Comparison of ENCODE assay signal across 8 mouse cellular contexts in genomic region chr9:40376139-40376541, GRCm38 (mm10).
DNase-seq lines count a peak whose midpoint lies in the region; ATAC-seq and TF ChIP-seq lines count a peak whose summit lies in the region.

No protein-coding gene starts in this region.

- H3K27ac ChIP-seq in forebrain, embryonic 11.5 days (ENCODE audit: low read depth, low read length): no peak overlapping the region
- peak overlapping the region; percentile 61 for H3K27ac ChIP-seq in midbrain, embryonic 14.5 days (replicated peaks; ENCODE audit: low read depth, low read length)

- DNase-seq in lung, adult 18-20 months: peak; percentile 24 to 42
- no peak for DNase-seq in lung, adult 2 months
- peak; percentile 75 for DNase-seq in forebrain, embryonic 11.5 days (ENCODE audit: low spot score)
- peak; percentile 46 to 63 for DNase-seq in kidney, adult 8-10 months
- peak; percentile 75 for DNase-seq in left cerebral cortex, postnatal 4 days
- peak; percentile 79 for DNase-seq in midbrain, embryonic 14.5 days

- H3K36me3 ChIP-seq in forebrain, embryonic 11.5 days (ENCODE audit: control insufficient read depth, insufficient read depth, low read length): no peaks in the 10 kb centered on the region
- H3K36me3 ChIP-seq in midbrain, embryonic 14.5 days (ENCODE audit: control insufficient read depth, insufficient read depth, low read length): no peaks in the 10 kb centered on the region

- peak overlapping the region; percentile 49 for H3K4me2 ChIP-seq in forebrain, embryonic 11.5 days (ENCODE audit: low read depth, low read length, severe bottlenecking)
- peak overlapping the region; percentile 59 for H3K4me2 ChIP-seq in midbrain, embryonic 14.5 days (ENCODE audit: low read length)

- no peaks in the 10 kb centered on the region for H3K4me1 ChIP-seq in lung, adult 2 months (ENCODE audit: control insufficient read depth, insufficient read depth, low read length)
- peaks cover 9% of the 10 kb centered on the region; the same call in 1 of the 2 replicates for H3K4me1 ChIP-seq in forebrain, embryonic 11.5 days (replicated peaks; ENCODE audit: control insufficient read depth, insufficient read depth, low read length)
- H3K4me1 ChIP-seq in midbrain, embryonic 14.5 days (ENCODE audit: control insufficient read depth, insufficient read depth, low read length): peaks cover 18% of the 10 kb centered on the region

- H3K27me3 ChIP-seq in forebrain, embryonic 11.5 days (ENCODE audit: control insufficient read depth, insufficient read depth, low read length): no peaks in the 10 kb centered on the region
- no peaks in the 10 kb centered on the region for H3K27me3 ChIP-seq in midbrain, embryonic 14.5 days (ENCODE audit: control insufficient read depth, insufficient read depth, low read length)

- no peak for TF ChIP-seq CTCF in lung, adult 2 months (IDR thresholded peaks at IDR 0.05; ENCODE audit: insufficient read depth, low read length)

- peak; percentile 82 for ATAC-seq in forebrain, embryonic 11.5 days (replicated peaks; ENCODE audit: low FRiP score)
- ATAC-seq in midbrain, embryonic 14.5 days (ENCODE audit: low FRiP score, low TSS enrichment): peak; percentile 79
- no peak for ATAC-seq in erythroblast, adult 5-6 weeks (replicated peaks; ENCODE audit: low FRiP score, poor library complexity, severe bottlenecking)
- ATAC-seq in CD4-positive, CD25-positive, alpha-beta regulatory T cell, adult 4 months: no peak

- TF ChIP-seq POLR2A in lung, adult 2 months (IDR thresholded peaks at IDR 0.05; ENCODE audit: borderline replicate concordance, extremely low read depth, low read depth, low read length): no peak

- no peaks in the 10 kb centered on the region for H3K9me3 ChIP-seq in forebrain, embryonic 11.5 days (ENCODE audit: control insufficient read depth, low read length)
- no peaks in the 10 kb centered on the region for H3K9me3 ChIP-seq in midbrain, embryonic 14.5 days (ENCODE audit: control insufficient read depth, low read length)

- intact Hi-C loops in left cerebral cortex, postnatal 4 days (cut with DNase I): no loop called here

- H3K9ac ChIP-seq in forebrain, embryonic 11.5 days (ENCODE audit: low read length): peak overlapping the region; percentile 41
- H3K9ac ChIP-seq in midbrain, embryonic 14.5 days (replicated peaks; ENCODE audit: low read length): peak overlapping the region; percentile 55

- no peak overlapping the region for H3K4me3 ChIP-seq in lung, adult 2 months (replicated peaks; ENCODE audit: extremely low read depth, low read depth, low read length)
- 0 out of 2 replicates have a peak overlapping the region, but pooled peaks have one; percentile 9 for H3K4me3 ChIP-seq in forebrain, embryonic 11.5 days (ENCODE audit: low read depth, low read length)
- H3K4me3 ChIP-seq in midbrain, embryonic 14.5 days (replicated peaks; ENCODE audit: low read depth, low read length): peak overlapping the region; percentile 38

- 23% methylated on average over 11 of the region's 11 CpGs for WGBS in lung, adult 2 months
- WGBS in forebrain, embryonic 11.5 days: 5% methylated on average over 11 of the region's 11 CpGs
- 4% methylated on average over 11 of the region's 11 CpGs for WGBS in midbrain, embryonic 14.5 days

Comparison
In these comparisons a context has a peak if more than half of its experiments do, and no peak if none do; other contexts are left out.
1. ATAC-seq: peak in forebrain, embryonic 11.5 days (single experiment) and midbrain, embryonic 14.5 days (single experiment); none in erythroblast, adult 5-6 weeks (single experiment) and CD4-positive, CD25-positive, alpha-beta regulatory T cell, adult 4 months (single experiment).